Mouse (Mus musculus): ENCODE measurements at regions not wholly inside any gene's neighbourhood (a gene's known extent, or its start where the extent isn't known, plus 50 kb on each side); places are given as distances from the start of the nearest gene placed in this dataset.

- DNase-seq (ENCODE audit: low read depth, low spot score) = no peak
Measured at GRCm38 (mm10) chr3:147583697-147584315, 731.6 kb downstream of the Ttll7 start.

GRCm38 (mm10) chr3:147571850-147572249, 719.7 kb downstream of the Ttll7 start:
- DNase-seq (ENCODE audit: low read depth, low spot score) = no peak

GRCm38 (mm10) chr3:147545329-147546006, 693.3 kb downstream of the Ttll7 start:
- no peak for DNase-seq (ENCODE audit: low read depth, low spot score)

GRCm38 (mm10) chr3:147542285-147542684, 690.1 kb downstream of the Ttll7 start:
- DNase-seq (ENCODE audit: low read depth, low spot score) = no peak

GRCm38 (mm10) chr3:147537584-147537983, 685.4 kb downstream of the Ttll7 start:
- no peak for DNase-seq (ENCODE audit: low read depth, low spot score)

- DNase-seq (ENCODE audit: low read depth, low spot score) = no peak
Measured at GRCm38 (mm10) chr3:147532196-147532595, 680.0 kb downstream of the Ttll7 start.

- no peak for DNase-seq (ENCODE audit: low read depth, low spot score)
Measured at GRCm38 (mm10) chr3:147531608-147532180, 679.5 kb downstream of the Ttll7 start.

Data from WW6 (cell line).